Mouse (Mus musculus): ENCODE data around the gene Sept12. TPM values are rescaled to one million over a fixed set of nuclear protein-coding genes. Genes with fewer than 3 reads are reported as not detected.
A peak's percentile ranks its signal among the peaks of the same experiment; 100 is the strongest.

The Sept12 gene
- polyA plus RNA-seq, 1 experiment from 2014 or later = not detected

GRCm38 (mm10) chr16:4945415-4945814, 52.2 kb downstream of the Sept12 start:
- H3K9me3 ChIP-seq = no peaks in the 10 kb centered on the region
- H3K4me1 ChIP-seq (replicated peaks) = peaks cover 6% of the 10 kb centered on the region
- H3K9ac ChIP-seq = no peak overlapping the region
- H3K27ac ChIP-seq (replicated peaks) = no peak overlapping the region
- H3K4me2 ChIP-seq = no peak overlapping the region
- H3K27me3 ChIP-seq = no peaks in the 10 kb centered on the region
- H3K4me3 ChIP-seq = no peak overlapping the region
- 79% methylated on average over 4 of the region's 4 CpGs for WGBS
- peaks cover 77% of the 10 kb centered on the region for H3K36me3 ChIP-seq
- no peak for ATAC-seq (ENCODE audit: low FRiP score, low read depth)

DNA sequence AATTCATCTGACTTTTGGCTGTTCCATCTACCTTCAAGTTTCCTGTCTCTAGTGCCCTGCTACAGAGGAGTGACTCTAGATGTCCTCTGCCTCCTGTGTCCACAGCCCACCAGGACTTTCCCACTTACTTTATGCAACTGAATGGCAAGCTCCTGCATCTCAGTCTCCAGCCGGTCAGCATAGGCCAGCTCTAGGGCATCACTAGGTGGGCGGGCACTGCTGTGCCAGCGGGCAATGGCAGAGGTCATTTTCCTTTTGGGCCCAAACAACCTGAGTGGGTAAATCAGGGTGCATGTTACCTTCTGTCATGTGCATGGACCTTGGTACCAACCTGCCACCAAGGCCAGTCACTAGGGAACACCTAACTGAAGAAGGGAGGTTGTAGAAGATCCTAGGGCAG, 54.2 kb downstream of the Sept12 start:
- Histone ChIP-seq H3K4me2 (no peak overlapping the region), H3K27ac (replicated peaks) (no peak overlapping the region), H3K9me3 (no peaks in the 10 kb centered on the region), H3K4me3 (no peak overlapping the region), H3K27me3 (no peaks in the 10 kb centered on the region), H3K9ac (no peak overlapping the region), H3K4me1 (replicated peaks) (peaks cover 20% of the 10 kb centered on the region), H3K36me3 (peaks cover 68% of the 10 kb centered on the region)
- WGBS = 98% methylated on average over 3 of the region's 3 CpGs
- ATAC-seq (ENCODE audit: low FRiP score, low read depth) = no peak

- H3K4me2 ChIP-seq = no peak overlapping the region
- H3K9me3 ChIP-seq = no peaks in the 10 kb centered on the region
- no peak overlapping the region for H3K27ac ChIP-seq (replicated peaks)
- no peaks in the 10 kb centered on the region for H3K27me3 ChIP-seq
- no peak overlapping the region for H3K4me3 ChIP-seq
- peaks cover 22% of the 10 kb centered on the region for H3K4me1 ChIP-seq (replicated peaks)
- peaks cover 63% of the 10 kb centered on the region for H3K36me3 ChIP-seq
- ATAC-seq (ENCODE audit: low FRiP score, low read depth) = no peak
- no peak overlapping the region for H3K9ac ChIP-seq
- 92% methylated on average over 8 of the region's 8 CpGs for WGBS
These were observed 54.8 kb downstream of the Sept12 start for GRCm38 (mm10) chr16:4942868-4943267.

DNA sequence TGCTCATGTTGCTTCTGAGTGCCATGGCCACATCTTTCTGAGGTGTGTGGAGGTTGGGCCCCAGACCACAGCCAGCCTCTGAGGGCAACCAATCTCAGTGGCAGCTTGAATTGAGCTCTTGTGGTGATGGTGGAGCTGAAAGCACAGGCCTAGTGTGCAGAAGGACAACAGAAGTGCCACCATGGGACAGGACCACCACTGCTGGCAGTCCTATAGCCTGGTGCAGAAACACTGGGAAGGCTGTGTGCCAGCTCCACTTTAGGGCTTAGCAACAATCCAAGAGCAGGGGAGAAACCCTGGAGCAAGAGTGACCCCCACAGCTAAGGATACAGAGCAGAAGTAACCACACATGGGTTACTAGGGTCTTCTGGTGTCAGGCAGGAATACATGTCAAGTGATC, 56.6 kb downstream of the Sept12 start:
- H3K4me3 ChIP-seq = no peak overlapping the region
- no peak overlapping the region for H3K9ac ChIP-seq
- peaks cover 63% of the 10 kb centered on the region for H3K36me3 ChIP-seq
- ATAC-seq (ENCODE audit: low FRiP score, low read depth) = no peak
- no peak overlapping the region for H3K4me2 ChIP-seq
- H3K27ac ChIP-seq (replicated peaks) = no peak overlapping the region
- peaks cover 22% of the 10 kb centered on the region for H3K4me1 ChIP-seq (replicated peaks)
- H3K27me3 ChIP-seq = no peaks in the 10 kb centered on the region
- no peaks in the 10 kb centered on the region for H3K9me3 ChIP-seq

- 92% methylated on average over 10 of the region's 10 CpGs for WGBS
- peaks cover 62% of the 10 kb centered on the region for H3K36me3 ChIP-seq
- ATAC-seq (ENCODE audit: low FRiP score, low read depth) = no peak
These were observed 57.3 kb downstream of the Sept12 start for GRCm38 (mm10) chr16:4940311-4940850.

DNA sequence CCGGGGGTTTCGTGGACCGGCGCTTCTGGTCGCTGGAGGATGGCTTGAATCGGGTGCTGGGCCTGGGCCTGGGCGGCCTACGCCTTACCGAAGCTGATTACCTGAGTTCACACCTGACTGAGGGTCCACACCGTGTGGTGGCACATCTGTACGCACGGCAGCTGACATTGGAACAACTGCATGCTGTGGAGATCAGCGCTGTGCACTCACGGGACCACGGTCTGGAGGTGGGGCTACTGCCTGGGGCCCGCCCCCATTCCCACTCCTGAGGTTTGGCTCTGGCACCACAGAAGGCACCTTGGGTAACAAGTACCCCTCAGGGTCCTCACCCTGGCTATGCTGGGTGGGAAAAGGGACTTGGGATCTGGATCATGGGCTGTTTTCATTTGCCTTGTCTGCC, 58.2 kb downstream of the Sept12 start:
- peak overlapping the region; percentile 99 for H3K9ac ChIP-seq
- WGBS = 2% methylated on average over 16 of the region's 16 CpGs
- peaks cover 22% of the 10 kb centered on the region for H3K4me1 ChIP-seq (replicated peaks)
- H3K36me3 ChIP-seq = peaks cover 65% of the 10 kb centered on the region
- no peaks in the 10 kb centered on the region for H3K9me3 ChIP-seq
- peak overlapping the region; percentile 96 for H3K4me2 ChIP-seq
- H3K27me3 ChIP-seq = no peaks in the 10 kb centered on the region
- peak; percentile 64 for ATAC-seq (ENCODE audit: low FRiP score, low read depth)
- peak overlapping the region; percentile 92 for H3K4me3 ChIP-seq
- H3K27ac ChIP-seq (replicated peaks) = peak overlapping the region; percentile 91

More at GRCm38 (mm10) chr16:4940311-4940850, 57.3 kb downstream of the Sept12 start:
- Histone ChIP-seq H3K9ac (no peak overlapping the region), H3K4me2 (peak overlapping the region; percentile 96), H3K4me3 (peak overlapping the region; percentile 92), H3K27me3 (no peaks in the 10 kb centered on the region), H3K9me3 (no peaks in the 10 kb centered on the region), H3K4me1 (replicated peaks) (peaks cover 22% of the 10 kb centered on the region), H3K27ac (replicated peaks) (no peak overlapping the region; the same call in 1 of the 2 replicates)

DNA sequence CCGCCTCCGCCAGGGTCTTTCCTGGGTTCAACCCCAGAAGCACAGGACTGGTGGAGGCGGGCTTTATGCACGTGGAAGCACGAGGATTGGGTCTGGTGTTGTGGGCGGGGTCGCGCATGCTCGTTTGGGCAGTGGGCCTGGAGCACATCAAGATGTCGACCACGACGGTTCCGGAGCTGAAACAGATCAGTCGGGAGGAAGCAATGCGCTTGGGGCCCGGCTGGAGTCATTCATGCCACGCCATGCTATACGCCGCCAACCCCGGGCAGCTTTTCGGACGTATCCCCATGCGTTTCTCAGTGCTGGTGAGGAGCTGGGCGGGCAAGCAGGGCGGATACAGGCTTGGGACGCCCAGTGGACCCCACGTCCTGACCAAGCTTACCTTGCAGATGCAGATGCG, 58.7 kb downstream of the Sept12 start:
- Histone ChIP-seq H3K27ac (replicated peaks) (peak overlapping the region; percentile 91), H3K4me3 (peak overlapping the region; percentile 92), H3K27me3 (no peaks in the 10 kb centered on the region), H3K9me3 (no peaks in the 10 kb centered on the region), H3K36me3 (peaks cover 69% of the 10 kb centered on the region), H3K9ac (peak overlapping the region; percentile 99), H3K4me1 (replicated peaks) (peaks cover 22% of the 10 kb centered on the region), H3K4me2 (peak overlapping the region; percentile 96)
- WGBS = under 1% methylated on average over 28 of the region's 28 CpGs
- peak; percentile 95 for ATAC-seq (ENCODE audit: low FRiP score, low read depth)

DNA sequence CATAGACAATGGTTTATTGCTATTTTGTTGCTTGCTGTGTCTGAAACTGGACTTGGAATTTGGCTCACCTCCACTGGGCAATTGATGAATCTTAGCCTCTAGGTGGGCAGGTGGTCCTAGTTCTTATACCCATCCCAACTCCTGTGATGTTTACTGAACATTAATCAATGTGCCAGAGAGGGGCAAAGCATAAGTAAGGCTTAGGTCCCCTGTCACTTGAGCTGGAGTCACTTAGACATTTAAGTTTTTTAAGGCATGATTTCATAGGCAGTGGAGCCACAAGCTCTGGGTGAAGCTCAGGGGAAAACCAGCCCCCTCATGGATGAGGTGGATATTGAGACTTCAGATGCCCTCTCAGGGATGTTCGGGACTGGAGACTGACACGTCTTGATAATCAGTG, 59.2 kb downstream of the Sept12 start, which contains the start of gene Nudt16l1:
Gene Nudt16l1 (plus strand): TSS at position 301 of the 400 bp plus-strand sequence.
- ATAC-seq (ENCODE audit: low FRiP score, low read depth) = no peak
- peak within 1 kb of the TSS; percentile 99 for H3K9ac ChIP-seq
- peak within 1 kb of the TSS; percentile 91 for H3K27ac ChIP-seq (replicated peaks)
- peaks cover 69% of the 10 kb centered on the region for H3K36me3 ChIP-seq
- H3K9me3 ChIP-seq = no peaks in the 10 kb centered on the region
- no peaks in the 10 kb centered on the region for H3K27me3 ChIP-seq
- peak within 1 kb of the TSS; percentile 92 for H3K4me3 ChIP-seq
- 5% methylated on average over 2 of the region's 2 CpGs for WGBS
- H3K4me1 ChIP-seq (replicated peaks) = peaks cover 22% of the 10 kb centered on the region
- H3K4me2 ChIP-seq = peak within 1 kb of the TSS; percentile 96

DNA sequence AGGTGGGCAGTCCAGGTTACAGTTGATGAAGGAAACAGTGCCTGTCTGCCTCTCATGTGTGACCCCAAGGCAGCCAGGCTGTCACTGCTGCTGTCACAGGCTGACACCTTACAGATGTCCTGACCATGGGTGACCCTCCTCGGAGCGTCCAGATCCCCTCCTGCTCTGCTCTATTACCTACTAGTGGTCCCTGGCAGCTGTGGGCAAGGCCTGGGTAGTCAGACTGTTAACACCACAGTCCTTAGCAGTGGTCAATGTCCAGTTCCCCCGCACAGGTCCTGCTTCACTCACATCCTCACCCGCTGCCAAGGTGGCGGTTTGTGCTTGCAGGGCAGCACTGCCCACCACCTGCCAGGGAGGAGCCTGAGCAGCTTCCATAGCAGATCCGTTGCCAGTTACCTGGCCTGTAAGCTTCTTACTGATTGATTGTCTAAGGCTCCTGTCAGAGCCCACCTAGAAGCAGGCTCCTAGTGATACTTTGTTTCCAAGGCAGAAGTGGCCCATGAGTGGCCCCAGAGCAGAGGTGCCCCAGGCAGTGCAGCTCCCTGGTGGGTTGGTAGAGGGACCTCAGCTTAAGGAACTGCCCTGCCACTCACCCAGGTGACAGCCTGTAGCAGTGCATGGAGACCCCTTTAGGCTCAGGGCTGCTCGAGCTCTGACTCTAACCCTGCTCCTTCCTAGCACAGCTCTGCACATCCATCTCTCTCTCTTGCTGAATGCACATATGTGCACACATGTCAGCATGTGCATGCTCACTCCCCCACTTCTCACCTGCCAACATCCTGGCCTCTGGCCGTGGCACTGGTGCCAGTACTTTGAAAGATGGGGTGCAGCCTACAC, 60.1 kb downstream of the Sept12 start:
- Histone ChIP-seq H3K4me3 (no peak overlapping the region), H3K9ac (no peak overlapping the region), H3K4me2 (no peak overlapping the region), H3K27me3 (no peaks in the 10 kb centered on the region), H3K4me1 (replicated peaks) (peaks cover 22% of the 10 kb centered on the region), H3K9me3 (no peaks in the 10 kb centered on the region), H3K36me3 (peaks cover 71% of the 10 kb centered on the region), H3K27ac (replicated peaks) (no peak overlapping the region)
- ATAC-seq (ENCODE audit: low FRiP score, low read depth) = peak; percentile 4; the same call in 1 of the 2 replicates
- 90% methylated on average over 8 of the region's 8 CpGs for WGBS

Other genes starting within 250 kb of the Sept12 start
- 125 and 134 TPM in 2 replicates for gene Cdip1, start 207.6 kb downstream of the Sept12 start, polyA plus RNA-seq (2015; fragmentation: Nextera tagmentation; extraction: Ambion mirVana)
- 0.26 and 0.43 TPM in 2 replicates for gene 4930562C15Rik, start 162.4 kb downstream of the Sept12 start, polyA plus RNA-seq (2015; fragmentation: Nextera tagmentation; extraction: Ambion mirVana)
- 51.1 and 69.2 TPM in 2 replicates for gene Ubald1, start 117.5 kb downstream of the Sept12 start, polyA plus RNA-seq (2015; fragmentation: Nextera tagmentation; extraction: Ambion mirVana)
- gene Mgrn1, start 111.6 kb downstream of the Sept12 start, polyA plus RNA-seq (2015; fragmentation: Nextera tagmentation; extraction: Ambion mirVana) = 118 and 126 TPM in 2 replicates
- 128 and 130 TPM in 2 replicates for gene Nudt16l1, start 59.1 kb downstream of the Sept12 start, polyA plus RNA-seq (2015; fragmentation: Nextera tagmentation; extraction: Ambion mirVana)
- 71.4 and 71.9 TPM in 2 replicates for gene Anks3, start 33.6 kb downstream of the Sept12 start, polyA plus RNA-seq (2015; fragmentation: Nextera tagmentation; extraction: Ambion mirVana)
- gene Smim22, start 9.4 kb upstream of the Sept12 start, polyA plus RNA-seq (2015; fragmentation: Nextera tagmentation; extraction: Ambion mirVana) = 2.7 and 4.3 TPM in 2 replicates
- gene Rogdi, start 15.7 kb upstream of the Sept12 start, polyA plus RNA-seq (2015; fragmentation: Nextera tagmentation; extraction: Ambion mirVana) = 140 and 164 TPM in 2 replicates
- 176 and 180 TPM in 2 replicates for gene Glyr1, start 52.0 kb upstream of the Sept12 start, polyA plus RNA-seq (2015; fragmentation: Nextera tagmentation; extraction: Ambion mirVana)
- 13.0 and 13.9 TPM in 2 replicates for gene Ubn1, start 52.2 kb upstream of the Sept12 start, polyA plus RNA-seq (2015; fragmentation: Nextera tagmentation; extraction: Ambion mirVana)
- 0.16 and 0.18 TPM in 2 replicates for gene Ppl, start 134.6 kb upstream of the Sept12 start, polyA plus RNA-seq (2015; fragmentation: Nextera tagmentation; extraction: Ambion mirVana)
- 0.41 and 0.56 TPM in 2 replicates for gene Sec14l5, start 149.3 kb upstream of the Sept12 start, polyA plus RNA-seq (2015; fragmentation: Nextera tagmentation; extraction: Ambion mirVana)
- gene Nagpa, start 206.2 kb upstream of the Sept12 start, polyA plus RNA-seq (2015; fragmentation: Nextera tagmentation; extraction: Ambion mirVana) = 12.2 and 13.0 TPM in 2 replicates
- 15.6 and 16.9 TPM in 2 replicates for gene AU021092, start 224.4 kb upstream of the Sept12 start, polyA plus RNA-seq (2015; fragmentation: Nextera tagmentation; extraction: Ambion mirVana)
- gene Alg1, start 235.8 kb upstream of the Sept12 start, polyA plus RNA-seq (2015; fragmentation: Nextera tagmentation; extraction: Ambion mirVana) = 35.3 and 43.6 TPM in 2 replicates

Measured in hindbrain, embryonic 15.5 days (tissue).